In the genomic region with DNA sequence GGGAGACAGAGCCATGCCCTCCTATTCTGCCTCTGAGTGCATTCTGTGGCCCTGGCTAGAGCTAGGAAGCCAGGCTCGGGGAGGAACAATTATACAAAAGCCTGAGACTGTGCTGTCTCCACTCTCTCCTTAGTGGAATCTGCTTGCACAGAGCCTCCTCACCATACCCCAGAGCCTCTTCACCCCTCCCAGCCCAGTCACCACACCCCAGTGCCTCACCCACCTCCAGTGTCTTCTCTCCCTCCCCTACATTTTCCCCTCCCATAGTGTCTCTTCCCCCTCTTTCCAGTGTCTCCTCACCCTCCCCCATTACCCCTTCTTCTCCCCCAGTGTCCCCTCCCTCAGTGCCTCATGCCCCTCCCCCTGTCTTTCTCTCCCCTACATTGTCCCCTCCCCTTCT, we compare ENCODE assay signal across 9 mouse cellular contexts. TPM values are rescaled to one million over a fixed set of nuclear protein-coding genes. Genes with fewer than 3 reads are reported as not detected.
DNase-seq lines count a peak whose midpoint lies in the region; ATAC-seq and TF ChIP-seq lines count a peak whose summit lies in the region.
"Had no signal": no experiment of that assay in that cellular context is flagged by ENCODE, and none has a peak within 500 bp of the region (broad histone marks: within the 10 kb centered on the region; RNA-seq: fewer than 3 reads in every experiment).

No protein-coding gene starts in this region.

- peak overlapping the region; percentile 44 for H3K9ac ChIP-seq in neural tube, embryonic 11.5 days (ENCODE audit: low read length)
- H3K9ac ChIP-seq in forebrain, embryonic 13.5 days = no peak overlapping the region
- H3K9ac ChIP-seq in liver, embryonic 13.5 days = no peak overlapping the region; the same call in 1 of the 2 replicates
- no peak overlapping the region for H3K9ac ChIP-seq in stomach, postnatal 0 days (ENCODE audit: low read length)

- no peaks in the 10 kb centered on the region for H3K36me3 ChIP-seq in neural tube, embryonic 11.5 days (ENCODE audit: control insufficient read depth, insufficient read depth, low read length)
- no peaks in the 10 kb centered on the region for H3K36me3 ChIP-seq in forebrain, embryonic 13.5 days (ENCODE audit: poor library complexity, severe bottlenecking)
- no peaks in the 10 kb centered on the region for H3K36me3 ChIP-seq in liver, embryonic 13.5 days
- H3K36me3 ChIP-seq in stomach, postnatal 0 days (ENCODE audit: control insufficient read depth, insufficient read depth, low read length) = no peaks in the 10 kb centered on the region

- no peak for DNase-seq in neural tube, embryonic 11.5 days (ENCODE audit: low spot score)
- DNase-seq in neural tube, embryonic 10.5 days (ENCODE audit: extremely low spot score, low spot score) = no peak
- no peak for DNase-seq in liver, embryonic 13.5 days
- no peak for DNase-seq in stomach, postnatal 0 days (ENCODE audit: low spot score)
- no peak for DNase-seq in testis, postnatal 14 days (ENCODE audit: low spot score)
- DNase-seq in cerebellum, adult 9-10 months = no peak
- no peak for DNase-seq in urinary bladder, postnatal 14 days (ENCODE audit: low spot score)
- DNase-seq: adrenal gland, adult 2 months had no signal

- H3K4me1 ChIP-seq in neural tube, embryonic 11.5 days (ENCODE audit: control insufficient read depth, insufficient read depth, low read length) = peaks cover 7% of the 10 kb centered on the region
- peaks cover 46% of the 10 kb centered on the region for H3K4me1 ChIP-seq in forebrain, embryonic 13.5 days
- peaks cover 66% of the 10 kb centered on the region for H3K4me1 ChIP-seq in liver, embryonic 13.5 days (replicated peaks)
- 0 out of 2 replicates have a peak, but pooled peaks cover 5% of the 10 kb centered on the region for H3K4me1 ChIP-seq in stomach, postnatal 0 days (replicated peaks; ENCODE audit: control insufficient read depth, insufficient read depth)

- peak overlapping the region; percentile 64; the same call in 1 of the 2 replicates for H3K27ac ChIP-seq in neural tube, embryonic 11.5 days (ENCODE audit: low read depth, low read length)
- H3K27ac ChIP-seq in forebrain, embryonic 13.5 days = peak overlapping the region; percentile 60
- peak overlapping the region; percentile 47 for H3K27ac ChIP-seq in liver, embryonic 13.5 days
- H3K27ac ChIP-seq in stomach, postnatal 0 days (replicated peaks) = peak overlapping the region; percentile 30; the same call in 1 of the 2 replicates

- H3K4me3 ChIP-seq in neural tube, embryonic 11.5 days (ENCODE audit: low read depth, low read length) = no peak overlapping the region
- H3K4me3 ChIP-seq in forebrain, embryonic 13.5 days = no peak overlapping the region
- no peak overlapping the region for H3K4me3 ChIP-seq in liver, embryonic 13.5 days (replicated peaks)
- H3K4me3 ChIP-seq in stomach, postnatal 0 days (ENCODE audit: low read depth, low read length) = no peak overlapping the region

- 0% methylated on average over 1 of the region's 1 CpGs for WGBS in neural tube, embryonic 11.5 days
- WGBS in forebrain, embryonic 13.5 days = 0% methylated on average over 1 of the region's 1 CpGs
- 11% methylated on average over 1 of the region's 1 CpGs for WGBS in liver, embryonic 13.5 days (ENCODE audit: insufficient replicate concordance)
- WGBS in stomach, postnatal 0 days = 0% methylated on average over 1 of the region's 1 CpGs

- TF ChIP-seq EP300 in stomach, postnatal 0 days (optimal IDR thresholded peaks at IDR 0.05) = no peak

- no peaks in the 10 kb centered on the region for H3K9me3 ChIP-seq in neural tube, embryonic 11.5 days (ENCODE audit: control insufficient read depth, low read length)
- no peaks in the 10 kb centered on the region for H3K9me3 ChIP-seq in forebrain, embryonic 13.5 days (replicated peaks)
- H3K9me3 ChIP-seq in liver, embryonic 13.5 days (replicated peaks) = no peaks in the 10 kb centered on the region
- no peaks in the 10 kb centered on the region for H3K9me3 ChIP-seq in stomach, postnatal 0 days (ENCODE audit: control insufficient read depth, low read length)

- H3K4me2 ChIP-seq in neural tube, embryonic 11.5 days (ENCODE audit: low read depth) = no peak overlapping the region
- no peak overlapping the region for H3K4me2 ChIP-seq in forebrain, embryonic 13.5 days
- no peak overlapping the region for H3K4me2 ChIP-seq in liver, embryonic 13.5 days
- no peak overlapping the region for H3K4me2 ChIP-seq in stomach, postnatal 0 days (replicated peaks; ENCODE audit: low read depth)

- H3K27me3 ChIP-seq in neural tube, embryonic 11.5 days (ENCODE audit: control insufficient read depth, insufficient read depth, low read length) = no peaks in the 10 kb centered on the region
- H3K27me3 ChIP-seq in forebrain, embryonic 13.5 days = no peaks in the 10 kb centered on the region
- H3K27me3 ChIP-seq in liver, embryonic 13.5 days = no peaks in the 10 kb centered on the region
- H3K27me3 ChIP-seq in stomach, postnatal 0 days (ENCODE audit: control insufficient read depth, insufficient read depth, low read length) = no peaks in the 10 kb centered on the region

- no peak for ATAC-seq in neural tube, embryonic 11.5 days (ENCODE audit: insufficient read depth, low FRiP score, low TSS enrichment)
- no peak for ATAC-seq in forebrain, embryonic 13.5 days
- ATAC-seq in liver, embryonic 13.5 days (ENCODE audit: low read depth) = peak; percentile 58
- no peak for ATAC-seq in stomach, postnatal 0 days (ENCODE audit: low FRiP score, low TSS enrichment)

- TF ChIP-seq CTCF in stomach, postnatal 0 days (IDR thresholded peaks at IDR 0.05; ENCODE audit: low read depth) = no peak

RNA-seq across cellular contexts. Expression of gene Crybb3, which starts 29.5 kb away (rescaled TPM):
- polyA plus RNA-seq in neural tube, embryonic 11.5 days (2014; fragmentation: Nextera tagmentation; extraction: Ambion mirVana) = not detected in 2 replicates
- 0.57 and 0.65 TPM in 2 replicates for polyA plus RNA-seq in forebrain, embryonic 13.5 days (2015; fragmentation: Nextera tagmentation; extraction: Ambion mirVana)
- polyA plus RNA-seq in liver, embryonic 13.5 days (2015; fragmentation: Nextera tagmentation; extraction: Ambion mirVana) = not detected in 2 replicates
- 0.52 and 0.64 TPM in 2 replicates for polyA plus RNA-seq in stomach, postnatal 0 days (2015; fragmentation: Nextera tagmentation; extraction: Ambion mirVana)

RNA-seq across cellular contexts. Expression of gene Crybb2, which starts 41.0 kb away (rescaled TPM):
- polyA plus RNA-seq in neural tube, embryonic 11.5 days (2014; fragmentation: Nextera tagmentation; extraction: Ambion mirVana) = not detected in 2 replicates
- not detected in 2 replicates for polyA plus RNA-seq in forebrain, embryonic 13.5 days (2015; fragmentation: Nextera tagmentation; extraction: Ambion mirVana)
- not detected in 2 replicates for polyA plus RNA-seq in liver, embryonic 13.5 days (2015; fragmentation: Nextera tagmentation; extraction: Ambion mirVana)
- not detected in 2 replicates for polyA plus RNA-seq in stomach, postnatal 0 days (2015; fragmentation: Nextera tagmentation; extraction: Ambion mirVana)
- polyA plus RNA-seq: adrenal gland, adult 2 months had no signal
